Mouse (Mus musculus) left cerebral cortex, postnatal 10 days (tissue): ENCODE results near the gene Chchd6. TPM values are rescaled to one million over a fixed set of nuclear protein-coding genes. Genes with fewer than 3 reads are reported as not detected.

ENCODE experiments used
- DNase-seq, 2 experiments: peaks; one replicate each; pipeline ENCODE4 v3.0.0; 2021 to 2022; ENCODE audit warnings: low spot score in 2 of 2, mixed read lengths in 1 of 2; ENCODE audit errors: extremely low spot score in 1 of 2
- intact Hi-C: fragments of 180-260 bp; cut with DNase I; formaldehyde crosslinking; loops from one replicate; pipeline ENCODE4 v1.15.1; 2025
- total RNA-seq, 2 experiments: library from RNA; stranded (reverse); gene quantifications; 2 replicates each; pipeline ENCODE4 v1.2.3; 2021

Chchd6 gene
- total RNA-seq, 2 experiments from 2014 or later = 82.4 to 85.6 TPM

DNA sequence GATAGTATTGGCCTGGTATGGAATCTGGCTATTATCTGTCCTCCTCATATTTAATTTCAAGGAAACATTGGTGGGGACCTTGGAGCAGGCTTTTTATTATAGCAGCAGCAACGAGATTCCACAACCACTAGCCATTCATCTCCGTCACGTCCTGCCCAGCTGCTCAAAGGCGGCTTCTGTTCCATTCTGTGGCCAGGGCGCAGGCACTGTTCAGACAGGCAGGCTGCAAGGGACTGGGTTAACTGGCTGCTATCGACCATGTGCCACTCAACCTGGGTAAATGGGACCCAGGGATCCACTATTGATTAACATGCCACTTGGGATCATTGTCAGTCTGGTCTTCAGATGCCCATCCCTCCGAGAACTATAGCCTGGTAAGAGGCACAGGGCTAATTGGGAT, 205.7 kb downstream of the Chchd6 start:
- DNase-seq = no peak
- intact Hi-C loops = no loop called here

DNA sequence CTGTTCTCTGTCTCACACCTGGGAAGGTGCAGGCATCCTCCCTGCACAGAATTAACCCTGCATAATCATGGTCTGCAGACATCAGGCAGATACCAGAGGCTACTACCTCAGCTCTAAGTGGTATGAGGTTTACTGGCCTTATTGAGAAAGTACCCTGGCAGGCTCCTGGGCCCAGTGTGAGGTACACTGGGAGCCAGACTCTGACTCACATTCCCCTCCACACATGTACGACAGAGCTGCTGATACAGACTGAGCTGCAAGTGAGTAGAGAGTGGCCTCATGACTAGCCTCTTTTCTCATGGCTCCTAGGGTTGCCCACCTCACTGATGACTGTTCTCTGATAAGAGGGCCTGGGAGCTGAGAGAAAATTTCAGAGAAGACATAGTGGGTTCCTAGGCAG, 208.5 kb downstream of the Chchd6 start:
- intact Hi-C loops = no loop called here
- no peak for DNase-seq

DNA sequence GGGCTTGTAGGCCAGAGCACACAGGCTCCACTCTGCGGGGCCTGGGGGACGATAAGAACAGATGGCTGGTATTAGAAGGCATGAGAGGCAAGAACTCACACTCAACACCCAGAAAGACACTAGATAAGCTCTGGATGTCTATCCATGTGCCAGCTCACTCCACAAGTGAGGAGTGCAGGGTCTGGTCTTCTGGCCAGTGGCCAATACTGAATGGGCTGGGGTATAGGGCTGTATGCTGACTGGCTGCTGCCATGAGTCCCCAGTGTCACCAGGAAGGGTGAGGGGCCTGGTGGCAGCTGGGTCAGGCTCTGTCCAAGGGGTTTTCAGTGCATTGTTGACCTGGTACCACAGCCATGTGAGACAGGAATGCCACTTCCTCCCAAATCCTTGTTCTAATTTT, 210.8 kb downstream of the Chchd6 start:
- no peak for DNase-seq
- intact Hi-C loops = no loop called here

DNA sequence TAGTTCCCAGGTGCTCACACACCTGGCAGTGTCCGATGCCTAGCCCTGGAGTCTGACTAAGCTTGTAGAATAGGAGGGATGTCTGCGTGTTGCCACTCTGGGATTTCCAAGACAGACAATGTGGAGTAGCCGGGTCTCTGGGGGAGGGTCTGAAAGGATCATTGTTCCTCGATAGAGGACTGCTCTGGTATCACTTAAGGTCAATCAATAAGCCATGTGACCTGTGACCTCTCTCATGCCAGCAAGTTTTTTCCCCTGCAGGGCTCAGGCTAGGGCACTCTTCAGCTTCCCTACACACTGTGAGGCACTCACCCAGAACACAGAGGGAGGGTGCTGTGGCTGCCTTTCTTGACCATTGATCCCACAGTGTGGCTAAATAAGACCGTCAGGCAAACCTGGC, 213.6 kb downstream of the Chchd6 start:
- no peak for DNase-seq
- intact Hi-C loops = no loop called here

DNA sequence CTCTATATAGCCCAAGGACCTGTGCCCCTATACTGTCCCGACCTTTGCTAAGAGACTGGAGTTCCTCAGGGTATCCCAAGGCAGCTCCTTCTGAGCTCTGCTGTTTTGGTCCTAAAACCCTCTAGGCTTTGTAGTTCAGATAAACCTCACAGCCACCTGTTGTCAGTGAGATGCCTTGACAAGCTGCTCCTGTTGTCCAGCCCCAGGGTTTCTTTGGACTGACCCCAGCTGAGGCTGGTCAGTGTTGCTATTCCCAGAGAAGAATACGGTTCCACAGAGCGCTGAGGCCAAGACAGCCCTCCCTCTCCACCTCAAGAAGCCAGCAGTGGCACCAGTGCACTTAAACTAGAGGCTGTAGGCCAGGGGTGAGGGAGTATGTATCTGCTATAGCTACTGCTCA, 214.3 kb downstream of the Chchd6 start:
- intact Hi-C loops = no loop called here
- DNase-seq = no peak

DNA sequence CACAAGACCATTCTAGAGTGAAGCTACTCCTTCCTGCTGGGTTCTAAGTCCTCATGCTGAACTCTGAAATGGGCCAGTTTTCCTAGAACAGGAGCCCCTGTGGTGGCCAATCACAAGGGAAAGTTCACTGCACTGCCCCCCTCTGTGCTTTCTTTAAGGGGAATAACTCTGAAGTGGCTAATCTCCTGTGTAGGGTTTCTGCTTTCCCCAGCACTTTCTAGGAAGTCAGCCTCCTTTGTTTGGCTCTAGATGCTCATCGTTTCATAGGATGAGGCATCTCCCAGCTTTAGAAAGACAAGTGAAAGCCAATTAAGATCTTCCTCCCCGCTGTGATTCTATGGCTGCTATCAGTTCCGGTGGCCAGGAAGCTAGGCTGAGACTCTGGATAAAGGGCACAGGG, 214.7 kb downstream of the Chchd6 start:
- DNase-seq = no peak
- intact Hi-C loops = no loop called here

DNA sequence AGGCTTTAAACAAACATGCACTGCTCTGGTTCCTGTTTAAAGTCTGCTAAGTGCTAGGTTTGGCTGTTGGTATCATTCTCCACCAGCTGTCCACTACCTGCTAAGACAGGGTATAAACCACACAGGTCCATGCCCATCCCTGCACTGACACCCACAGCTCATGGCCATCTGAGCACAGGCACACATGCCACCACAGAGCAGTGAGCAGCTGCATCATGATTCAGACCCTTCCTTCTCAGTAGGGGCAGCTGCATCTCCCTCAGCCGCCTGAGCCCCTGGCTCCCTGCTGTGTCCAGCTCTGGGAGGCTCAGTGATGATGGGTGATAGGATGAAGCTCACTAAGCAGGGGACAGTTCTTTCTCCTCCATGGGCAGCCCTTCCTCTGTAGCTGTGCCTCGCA, 217.2 kb downstream of the Chchd6 start:
- DNase-seq = no peak
- intact Hi-C loops = no loop called here

DNA sequence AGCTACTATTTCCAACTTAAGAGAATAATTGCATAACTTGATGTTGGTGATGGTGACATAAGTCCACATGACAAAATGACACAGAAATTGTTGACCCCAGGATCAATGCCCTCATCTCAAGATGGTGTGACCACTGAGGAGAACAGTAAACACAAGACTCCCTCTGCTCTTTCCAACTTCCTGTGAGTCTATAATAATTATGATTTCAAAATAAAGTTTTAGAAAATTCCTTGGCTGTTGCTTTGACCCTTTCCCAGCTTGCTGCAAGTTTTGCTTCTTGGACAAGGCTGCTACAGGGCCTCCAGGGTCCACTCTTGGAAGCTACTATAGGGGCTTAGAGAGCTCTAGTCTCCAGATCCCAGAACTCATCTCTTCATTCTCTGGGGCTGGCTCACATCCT, 226.6 kb downstream of the Chchd6 start:
- intact Hi-C loops = no loop called here
- no peak for DNase-seq

DNA sequence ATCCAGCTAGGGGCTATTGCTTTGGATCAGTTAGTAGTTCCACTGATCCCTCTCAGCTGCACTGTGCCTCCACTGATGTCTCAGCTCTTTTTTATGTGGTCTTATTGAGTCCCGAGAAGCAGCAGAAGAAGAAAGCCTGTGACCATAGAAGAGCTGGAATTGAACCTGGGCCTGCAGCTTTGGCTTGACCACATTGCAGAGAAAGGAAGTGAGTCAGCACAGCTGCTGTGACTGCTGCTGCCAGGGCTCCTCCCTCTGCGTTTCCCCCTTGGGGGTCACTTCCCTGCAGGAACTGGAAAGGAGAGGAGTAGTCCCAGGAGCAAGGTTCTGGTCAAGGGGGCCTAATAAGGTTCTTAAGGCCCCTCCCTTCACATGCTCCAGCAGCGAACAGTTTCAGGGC, 231.1 kb downstream of the Chchd6 start:
- intact Hi-C loops = loop anchor here (5.0 kb wide), 4 partner anchors 103 to 432 kb away; no protein-coding TSS in a partner anchor
- DNase-seq = peak in 1 of 2 experiments; percentile 28

DNA sequence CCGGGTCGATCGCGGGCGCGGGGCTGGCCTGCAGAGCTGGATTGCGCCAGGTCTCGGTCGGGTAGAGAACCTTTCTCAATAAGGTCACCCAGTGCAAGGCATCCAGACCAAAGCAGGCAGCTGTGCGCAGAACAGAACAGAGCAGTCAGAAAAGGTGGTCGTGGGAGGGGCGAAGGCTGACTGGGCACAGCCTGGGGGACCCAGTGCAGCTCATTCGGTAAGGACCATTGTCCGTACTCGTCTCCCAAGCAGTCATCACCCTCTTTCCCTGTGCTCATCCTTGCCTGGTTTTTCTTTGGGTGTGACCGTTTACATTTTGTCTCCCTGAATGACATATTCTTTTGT, 232.4 kb downstream of the Chchd6 start:
- intact Hi-C loops = loop anchor here (5.0 kb wide), 4 partner anchors 104 to 431 kb away; no protein-coding TSS in a partner anchor
- DNase-seq = no peak

DNA sequence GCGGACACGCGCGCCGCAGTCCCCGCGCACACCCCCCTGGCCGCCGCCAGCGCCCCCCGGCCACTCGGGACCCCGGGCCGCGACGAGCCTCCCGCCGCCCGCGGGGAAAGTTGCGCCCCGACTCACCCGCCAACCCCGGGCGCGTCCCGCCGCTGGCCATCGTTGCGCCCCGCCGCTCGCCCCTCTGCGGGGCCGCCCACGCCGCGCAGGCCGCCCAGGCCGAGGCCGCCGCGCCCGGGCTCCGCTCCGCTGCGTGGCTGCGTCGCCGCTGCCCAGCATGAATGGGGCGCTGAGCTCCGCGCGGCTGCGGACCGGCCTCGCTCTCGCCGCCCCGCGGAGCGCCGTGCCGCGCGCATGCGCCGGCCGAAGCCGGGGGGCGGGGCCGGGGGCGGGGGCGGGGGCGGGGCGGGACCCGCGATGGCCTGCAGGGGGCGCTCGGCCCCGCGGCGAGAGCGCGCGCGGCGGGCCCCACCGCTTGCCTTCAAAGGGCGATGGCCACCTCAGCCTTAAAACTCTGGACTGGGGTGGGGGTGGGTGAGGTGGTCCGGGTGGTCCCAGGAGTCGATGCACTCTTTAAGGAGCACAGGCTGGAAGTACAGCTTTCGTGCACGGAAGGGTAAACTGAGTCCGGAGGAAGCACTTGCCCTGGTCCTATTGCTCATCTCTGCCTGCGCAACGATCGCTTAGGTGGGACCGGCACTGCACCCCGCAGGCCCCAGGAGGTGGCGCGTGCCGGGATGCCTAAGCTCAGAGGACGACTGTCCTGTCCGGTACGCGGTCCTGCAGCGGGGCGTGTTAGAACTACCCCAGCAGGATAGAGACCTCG, 233.0 kb downstream of the Chchd6 start, which contains the start of gene Plxna1:
Gene Plxna1, minus strand, starts transcription at position 340 of the 826 bp plus-strand sequence.
- intact Hi-C loops = loop anchor here (5.0 kb wide), 4 partner anchors 105 to 430 kb away; no protein-coding TSS in a partner anchor

DNA sequence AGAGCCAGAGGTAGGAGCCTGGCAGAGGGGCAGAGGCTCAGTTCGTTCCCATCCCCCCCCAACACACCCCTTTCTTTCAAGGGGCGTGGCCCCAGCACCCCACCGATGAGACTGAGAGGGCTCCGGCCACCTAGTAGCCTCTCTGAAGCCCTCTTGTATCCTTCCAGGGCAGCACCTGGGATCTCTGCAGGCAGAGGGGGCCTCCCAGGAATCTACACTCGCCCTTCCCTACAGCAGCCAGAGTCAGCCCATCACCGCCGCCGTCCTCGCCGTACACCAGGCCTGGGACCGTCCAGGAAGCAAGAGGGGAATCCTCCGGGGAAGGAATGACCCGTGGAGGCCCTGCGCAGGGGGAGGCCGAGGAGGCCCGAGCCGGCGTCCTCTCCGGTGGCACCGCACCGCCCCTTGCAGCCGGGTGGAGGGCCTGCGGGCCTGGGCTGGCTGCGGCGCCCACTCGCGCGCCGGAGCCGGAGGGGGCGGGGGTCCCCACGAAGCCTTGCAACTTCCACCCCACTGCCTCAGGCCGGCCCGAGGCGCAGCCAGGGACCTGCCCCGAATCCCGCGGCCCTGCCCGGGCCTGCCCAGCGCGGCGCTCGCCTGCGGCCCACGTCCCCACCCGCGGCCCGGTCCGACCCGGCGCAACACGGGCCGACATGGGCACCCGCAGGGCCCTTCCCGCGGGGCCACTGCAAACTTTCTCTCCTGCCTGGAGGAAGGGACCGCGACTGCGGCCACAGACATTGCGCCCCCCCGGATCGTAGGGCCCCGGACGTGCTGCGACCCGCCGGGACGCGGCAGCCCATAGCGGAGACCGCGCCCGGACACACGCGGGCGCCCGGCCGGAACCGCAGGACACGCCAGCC, 233.8 kb downstream of the Chchd6 start:
- DNase-seq = peak in 1 of 2 experiments; percentile 77
- intact Hi-C loops = loop anchor here (5.0 kb wide), 4 partner anchors 106 to 429 kb away; no protein-coding TSS in a partner anchor

More for the DNA sequence above, 233.0 kb downstream of the Chchd6 start, which contains the start of gene Plxna1:
- peak; percentile 60 to 83 for DNase-seq

DNA sequence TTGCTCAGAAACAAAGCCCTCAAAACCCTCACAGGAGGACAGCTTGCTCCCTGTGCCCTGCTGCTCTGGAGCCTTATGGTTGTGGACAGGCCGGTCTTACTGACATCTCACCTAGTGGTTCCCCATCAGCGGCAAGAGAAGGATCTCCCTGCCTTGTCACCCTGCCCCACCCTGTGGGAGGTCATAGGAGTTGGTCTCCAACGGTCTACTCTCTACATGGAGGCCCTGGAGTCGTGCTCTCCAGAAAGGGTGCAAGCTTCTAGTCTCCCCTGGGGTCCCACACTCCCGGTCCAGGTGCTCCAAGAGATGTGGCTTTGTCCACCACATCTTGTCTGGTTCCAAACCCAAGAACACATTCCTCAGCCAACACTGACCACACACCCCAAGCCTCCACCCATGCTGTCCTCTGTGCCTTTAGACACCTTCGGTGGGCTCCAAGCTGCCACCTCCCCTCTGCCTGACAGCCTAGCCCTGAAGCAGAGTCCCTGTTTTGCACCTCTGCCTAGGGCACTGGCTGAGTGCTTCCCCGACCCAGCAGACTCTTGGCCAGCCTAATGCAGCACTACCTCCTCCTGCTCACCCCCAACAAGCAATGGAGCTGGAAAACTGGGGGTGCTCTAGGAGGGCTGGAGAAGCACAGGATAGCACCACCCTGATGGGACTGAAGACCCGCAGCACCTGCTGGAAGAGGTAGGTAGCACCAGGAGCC, 234.6 kb downstream of the Chchd6 start:
- intact Hi-C loops = loop anchor here (5.0 kb wide), 4 partner anchors 106 to 429 kb away; no protein-coding TSS in a partner anchor
- peak in 1 of 2 experiments; percentile 32 for DNase-seq

DNA sequence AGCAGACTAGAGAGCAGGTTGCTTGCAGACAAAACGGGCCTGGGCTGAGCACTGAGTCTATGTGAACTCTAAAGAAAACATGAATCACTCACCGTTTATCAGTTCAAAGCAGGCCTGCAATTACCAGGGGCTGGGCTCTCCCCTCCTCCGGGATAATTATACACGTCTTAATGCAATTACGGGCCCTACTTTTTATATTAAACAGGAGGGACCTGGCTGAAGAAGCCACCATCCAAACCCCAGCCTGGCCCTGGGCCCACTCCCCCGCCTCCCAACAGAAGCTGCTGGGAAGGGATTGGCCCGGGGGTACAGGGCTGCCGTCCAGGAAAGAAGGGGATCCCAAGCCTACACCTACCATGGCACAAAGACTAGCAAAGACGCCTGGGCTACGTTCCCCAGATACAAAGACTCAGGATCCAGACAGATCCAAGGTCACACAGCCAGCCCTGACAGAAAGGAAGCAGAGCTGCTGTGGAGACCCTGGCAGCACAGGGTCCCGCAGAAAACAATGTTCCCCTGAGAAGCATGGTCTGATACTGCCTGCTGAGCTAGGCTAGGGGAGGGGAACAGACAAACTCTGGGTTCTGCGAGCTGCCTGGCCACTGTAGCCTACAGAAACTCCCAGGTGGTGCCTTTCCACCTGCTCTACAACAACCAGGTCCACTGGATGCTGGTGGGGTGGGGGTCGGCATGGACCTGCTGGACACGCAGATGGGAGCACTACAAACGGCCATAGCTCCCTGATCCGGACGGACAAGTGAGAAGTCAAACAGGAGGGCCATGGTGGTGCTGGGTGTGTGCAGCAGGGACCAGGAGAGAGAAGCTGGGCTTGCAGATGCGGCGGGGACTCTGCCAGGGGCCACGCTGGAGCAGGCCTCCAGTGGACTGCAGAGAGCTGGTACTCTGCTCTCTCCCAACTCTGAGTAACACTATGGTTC, 235.4 kb downstream of the Chchd6 start:
- intact Hi-C loops = loop anchor here (5.0 kb wide), 5 partner anchors 107 to 428 kb away; no protein-coding TSS in a partner anchor
- peak in 1 of 2 experiments; percentile 35 for DNase-seq

DNA sequence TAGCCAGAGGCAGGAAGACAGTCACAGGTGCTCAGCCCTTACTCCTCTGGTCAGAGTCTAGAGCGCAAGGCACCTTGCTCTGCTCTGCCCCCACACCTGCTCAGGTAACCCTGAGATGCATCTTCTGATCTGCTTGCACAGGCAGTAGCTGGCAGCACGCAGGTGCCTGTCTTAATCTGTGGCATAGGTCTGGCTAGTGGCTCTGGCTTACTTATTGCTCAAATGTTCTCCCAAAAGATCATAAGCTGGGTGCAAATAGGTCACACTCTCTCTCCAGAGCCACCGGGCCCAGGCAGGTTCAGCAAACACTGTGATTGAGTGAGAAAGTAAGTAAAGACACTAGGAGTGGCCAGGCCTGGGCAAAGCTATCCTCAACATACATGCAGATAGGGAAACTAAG, 236.3 kb downstream of the Chchd6 start:
- intact Hi-C loops = loop anchor here (5.0 kb wide), 1 partner anchor 377 kb away; no protein-coding TSS in a partner anchor
- no peak for DNase-seq

DNA sequence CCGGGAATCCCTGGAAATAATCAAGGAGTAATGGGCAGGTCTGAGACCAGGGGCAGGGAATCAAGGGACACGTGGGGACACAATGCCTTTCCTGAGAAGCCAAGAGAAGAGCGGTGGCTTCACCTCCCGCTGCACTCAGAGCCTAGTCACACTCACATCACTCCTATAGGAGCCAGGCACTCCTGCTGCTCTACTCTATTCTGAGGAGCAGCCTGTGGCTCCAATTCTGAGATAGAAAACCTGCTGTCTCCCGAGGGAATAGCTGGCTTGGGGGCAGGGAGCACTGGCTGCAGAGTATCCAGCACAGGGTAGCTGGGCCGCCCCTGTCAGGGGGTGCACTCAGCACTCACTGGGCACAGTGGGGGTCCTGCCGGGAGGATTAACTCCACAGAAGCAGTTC, 239.8 kb downstream of the Chchd6 start:
- intact Hi-C loops = loop anchor here (5.0 kb wide), 1 partner anchor 373 kb away; no protein-coding TSS in a partner anchor
- DNase-seq = peak in 1 of 2 experiments; percentile 40

DNA sequence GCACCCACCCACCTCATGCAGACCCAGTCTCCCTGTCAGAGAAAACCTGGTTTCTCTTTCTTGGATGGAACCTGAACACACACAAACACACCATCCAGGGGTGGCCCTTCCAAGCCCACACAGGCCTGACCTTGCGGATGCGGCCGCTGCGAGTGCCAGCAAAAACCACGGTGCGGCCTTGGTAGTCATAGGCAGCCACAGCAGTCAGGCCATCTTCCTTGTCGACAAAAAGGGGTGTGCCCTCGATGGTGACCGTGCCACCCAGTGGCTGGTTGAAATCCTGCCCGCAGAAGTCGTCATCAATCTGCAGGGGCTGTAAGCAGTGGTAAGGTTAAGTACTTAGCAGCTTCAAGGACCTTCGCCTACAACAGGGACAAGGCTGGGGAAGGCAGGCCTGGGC, 240.7 kb downstream of the Chchd6 start:
- intact Hi-C loops = loop anchor here (5.0 kb wide), 1 partner anchor 372 kb away; no protein-coding TSS in a partner anchor

DNA sequence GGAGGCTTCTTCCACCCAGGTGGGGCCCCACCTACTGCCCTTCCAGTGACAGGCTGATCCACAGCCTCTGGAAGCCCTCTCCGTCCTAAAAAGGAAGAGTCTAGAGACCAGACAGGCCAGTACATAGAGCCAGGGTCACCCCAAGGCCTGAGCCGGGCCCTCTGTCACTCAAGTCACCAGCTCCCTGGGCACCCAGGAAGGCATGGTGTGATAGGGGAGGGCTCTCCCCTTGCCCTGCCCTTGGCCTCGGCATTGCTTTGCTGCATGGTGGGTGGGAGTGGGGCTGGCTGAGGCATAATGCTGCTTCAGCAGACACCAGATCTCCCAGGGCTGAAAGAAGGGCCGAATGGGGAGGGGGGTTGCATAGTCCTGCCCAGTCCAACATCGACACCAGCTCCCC, 241.4 kb downstream of the Chchd6 start:
- intact Hi-C loops = no loop called here
- DNase-seq = peak in 1 of 2 experiments; percentile 26

More for the DNA sequence above, 240.7 kb downstream of the Chchd6 start:
- peak in 1 of 2 experiments; percentile 31 for DNase-seq
